Comparison of ENCODE assay signal across 8 mouse cellular contexts in the genomic region with DNA sequence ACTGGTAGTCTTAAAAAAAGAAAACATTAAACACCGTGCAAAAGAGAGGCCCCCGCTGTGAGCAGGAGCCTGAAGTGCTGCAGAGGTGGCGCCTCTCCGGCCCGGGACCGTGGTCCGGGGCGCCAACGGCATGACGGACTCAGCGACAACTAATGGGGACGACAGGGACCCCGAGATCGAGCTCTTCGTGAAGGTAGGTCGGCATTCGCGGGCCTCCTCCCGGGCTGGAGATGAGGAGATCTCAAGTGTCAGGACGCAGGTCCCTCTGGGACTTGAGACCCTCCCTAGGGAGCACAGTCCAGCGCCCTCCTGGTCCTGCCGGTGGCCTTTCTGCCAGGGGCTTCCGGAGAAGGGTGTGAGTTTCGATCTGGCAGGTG. TPM values are rescaled to one million over a fixed set of nuclear protein-coding genes. Genes with fewer than 3 reads are reported as not detected.
A peak's percentile ranks its signal among the peaks of the same experiment; 100 is the strongest.
DNase-seq lines count a peak whose midpoint lies in the region; ATAC-seq lines count a peak whose summit lies in the region.

No protein-coding gene starts in this region.

- H3K9ac ChIP-seq in embryonic facial prominence, embryonic 14.5 days (ENCODE audit: low read depth, low read length), result peak overlapping the region; percentile 60
- peak overlapping the region; percentile 53; the same call in 1 of the 2 replicates for H3K9ac ChIP-seq in liver, embryonic 12.5 days
- H3K9ac ChIP-seq in neural tube, embryonic 12.5 days, result 0 out of 2 replicates have a peak overlapping the region, but pooled peaks have one; percentile 26

- WGBS in embryonic facial prominence, embryonic 14.5 days, result 0% methylated on average over 21 of the region's 24 CpGs
- WGBS in liver, embryonic 12.5 days (ENCODE audit: insufficient replicate concordance), result under 1% methylated on average over 24 of the region's 24 CpGs
- under 1% methylated on average over 24 of the region's 24 CpGs for WGBS in neural tube, embryonic 12.5 days

- no peaks in the 10 kb centered on the region for H3K36me3 ChIP-seq in embryonic facial prominence, embryonic 14.5 days (ENCODE audit: control insufficient read depth, insufficient read depth, low read length)
- no peaks in the 10 kb centered on the region for H3K36me3 ChIP-seq in liver, embryonic 12.5 days
- no peaks in the 10 kb centered on the region for H3K36me3 ChIP-seq in neural tube, embryonic 12.5 days

- peak overlapping the region; percentile 47 for H3K4me3 ChIP-seq in embryonic facial prominence, embryonic 14.5 days (ENCODE audit: low read depth, low read length)
- H3K4me3 ChIP-seq in liver, embryonic 12.5 days, result peak overlapping the region; percentile 51
- H3K4me3 ChIP-seq in neural tube, embryonic 12.5 days, result peak overlapping the region; percentile 29

- H3K4me1 ChIP-seq in embryonic facial prominence, embryonic 14.5 days (ENCODE audit: control insufficient read depth, insufficient read depth, low read length), result peaks cover 3% of the 10 kb centered on the region; the same call in 1 of the 2 replicates
- H3K4me1 ChIP-seq in liver, embryonic 12.5 days, result peaks cover 9% of the 10 kb centered on the region; the same call in 1 of the 2 replicates
- peaks cover 12% of the 10 kb centered on the region for H3K4me1 ChIP-seq in neural tube, embryonic 12.5 days

- peak; percentile 10 to 26 for DNase-seq in spleen, postnatal 10 days (ENCODE audit: low spot score in 2 of 2)
- DNase-seq in spleen, postnatal 14 days (ENCODE audit: low spot score in 2 of 2), result no peak
- DNase-seq in embryonic facial prominence, embryonic 14.5 days (ENCODE audit: low spot score), result no peak
- peak; percentile 55 to 60 for DNase-seq in heart, postnatal 36 days
- no peak for DNase-seq in frontal cortex, postnatal 14 days (ENCODE audit: low spot score in 2 of 2)
- DNase-seq in cerebellum, adult 18-20 months, result no peak

- peaks cover 16% of the 10 kb centered on the region for H3K27me3 ChIP-seq in embryonic facial prominence, embryonic 14.5 days (replicated peaks; ENCODE audit: control insufficient read depth, insufficient read depth, low read length)
- peaks cover 37% of the 10 kb centered on the region for H3K27me3 ChIP-seq in liver, embryonic 12.5 days (replicated peaks)
- peaks cover 24% of the 10 kb centered on the region for H3K27me3 ChIP-seq in neural tube, embryonic 12.5 days (replicated peaks)

- H3K9me3 ChIP-seq in embryonic facial prominence, embryonic 14.5 days (ENCODE audit: control insufficient read depth, low read length), result no peaks in the 10 kb centered on the region
- H3K9me3 ChIP-seq in liver, embryonic 12.5 days (replicated peaks), result no peaks in the 10 kb centered on the region
- H3K9me3 ChIP-seq in neural tube, embryonic 12.5 days, result no peaks in the 10 kb centered on the region

- H3K27ac ChIP-seq in embryonic facial prominence, embryonic 14.5 days (replicated peaks; ENCODE audit: low read depth, low read length), result no peak overlapping the region
- no peak overlapping the region for H3K27ac ChIP-seq in liver, embryonic 12.5 days
- no peak overlapping the region for H3K27ac ChIP-seq in neural tube, embryonic 12.5 days

- H3K4me2 ChIP-seq in embryonic facial prominence, embryonic 14.5 days (ENCODE audit: low read depth, low read length), result peak overlapping the region; percentile 96
- H3K4me2 ChIP-seq in liver, embryonic 12.5 days, result peak overlapping the region; percentile 78
- H3K4me2 ChIP-seq in neural tube, embryonic 12.5 days (replicated peaks), result peak overlapping the region; percentile 75

- intact Hi-C loops in heart, postnatal 36 days (cut with DNase I), result loop anchor here (1.0 to 2.0 kb wide), 4 partner anchors 38 to 68 kb away; no protein-coding TSS in a partner anchor

- ATAC-seq in embryonic facial prominence, embryonic 14.5 days (ENCODE audit: low read depth), result 0 out of 2 replicates have a peak, but pooled peaks have one; percentile 15
- peak; percentile 5; the same call in 1 of the 2 replicates for ATAC-seq in liver, embryonic 12.5 days
- ATAC-seq in neural tube, embryonic 12.5 days (ENCODE audit: low FRiP score, low read depth), result 0 out of 2 replicates have a peak, but pooled peaks have one; percentile 13

RNA-seq across cellular contexts. Expression of a gene that starts 0.4 kb away (rescaled TPM):
- 0.57 and 0.59 TPM in 2 replicates for polyA plus RNA-seq in embryonic facial prominence, embryonic 14.5 days (2014; fragmentation: Nextera tagmentation; extraction: Ambion mirVana)
- total RNA-seq in heart, postnatal 36 days (2021), result 100 to 1,000 TPM; 144 to 146 TPM
- 0.37 and 0.56 TPM in 2 replicates for polyA plus RNA-seq in liver, embryonic 12.5 days (2016; fragmentation: Nextera tagmentation; extraction: Ambion mirVana)
- 0.16 and 0.22 TPM in 2 replicates for polyA plus RNA-seq in neural tube, embryonic 12.5 days (2016; fragmentation: Nextera tagmentation; extraction: Ambion mirVana)

Comparison
In these comparisons a context has a peak if more than half of its experiments do, and no peak if none do; other contexts are left out.
1. DNase-seq: peak in spleen, postnatal 10 days (2 of 2) and heart, postnatal 36 days (2 of 2); none in spleen, postnatal 14 days (0 of 2), embryonic facial prominence, embryonic 14.5 days (single experiment), frontal cortex, postnatal 14 days (0 of 2) and cerebellum, adult 18-20 months (0 of 2).
2. Peak in every context shown above with its lines, with median percentiles within 50 percentile points of each other: ATAC-seq, H3K4me2 ChIP-seq, H3K4me3 ChIP-seq and H3K9ac ChIP-seq.